Mouse (Mus musculus) hematopoietic stem cell, adult 5-6 weeks (primary cell): ENCODE results near the gene Slc16a12. TPM values are rescaled to one million over a fixed set of nuclear protein-coding genes. Genes with fewer than 3 reads are reported as not detected.
"Not testable (repeated sequence)": the region's sequence is repeated elsewhere in the genome, so short reads cannot be mapped to it uniquely, and the experiment has no call there.

Source experiments
- ATAC-seq, 2 experiments: fragments of 125-278 bp in 1 of 2; replicated peaks in 1 of 2; 2 replicates each; pipeline ENCODE4 v1.8.0; 2016 to 2017; ENCODE audit warnings: inconsistent platforms in 2 of 2, mild to moderate bottlenecking in 2 of 2, moderate number of reproducible peaks in 2 of 2, low read depth in 1 of 2, moderate TSS enrichment in 1 of 2; ENCODE audit not compliant: low FRiP score in 2 of 2, poor library complexity in 2 of 2, severe bottlenecking in 2 of 2, insufficient read depth in 1 of 2, low TSS enrichment in 1 of 2
- total RNA-seq: library from RNA; stranded (forward); fragments of 172-1452, 232-1000 nt; gene quantifications from 2 replicates; pipeline ENCODE4 v1.2.3, GENCODE M21; 2017

Gene Slc16a12
- total RNA-seq, 1 experiment from 2014 or later, result 3.0 TPM

GRCm38 (mm10) chr19:34699300-34699699, 47.8 kb downstream of the Slc16a12 start:
- ATAC-seq, result no peak

GRCm38 (mm10) chr19:34698852-34699251, 48.2 kb downstream of the Slc16a12 start:
- ATAC-seq, result no peak

GRCm38 (mm10) chr19:34698432-34698831, 48.7 kb downstream of the Slc16a12 start:
- ATAC-seq, result no peak

GRCm38 (mm10) chr19:34697461-34697860, 49.6 kb downstream of the Slc16a12 start:
- ATAC-seq, result no peak

- ATAC-seq, result peak in 1 of 2 experiments; percentile 36; a peak in 1 of 4 replicates
Observed at GRCm38 (mm10) chr19:34696352-34696986, 50.6 kb downstream of the Slc16a12 start.

GRCm38 (mm10) chr19:34691402-34691801, 55.7 kb downstream of the Slc16a12 start:
- no peak for ATAC-seq

- no peak for ATAC-seq
Observed at GRCm38 (mm10) chr19:34685530-34685929, 61.6 kb downstream of the Slc16a12 start.

- ATAC-seq, result 0 out of 4 replicates have a peak, but pooled peaks of 1 of the 2 experiments have one; percentile 37
Observed at GRCm38 (mm10) chr19:34684857-34685256, 62.2 kb downstream of the Slc16a12 start.

GRCm38 (mm10) chr19:34678428-34678827, 68.7 kb downstream of the Slc16a12 start:
- ATAC-seq, result no peak

GRCm38 (mm10) chr19:34673476-34673875, 73.6 kb downstream of the Slc16a12 start:
- ATAC-seq, result no peak

- ATAC-seq, result peak in 1 of 2 experiments; percentile 73; a peak in 2 of 4 replicates
Observed at GRCm38 (mm10) chr19:34666127-34666526, 81.0 kb downstream of the Slc16a12 start.

- no peak for ATAC-seq
Observed at GRCm38 (mm10) chr19:34662740-34663139, 84.3 kb downstream of the Slc16a12 start.

GRCm38 (mm10) chr19:34662067-34662507, 85.0 kb downstream of the Slc16a12 start:
- ATAC-seq, result peak; percentile 87 to 88

- peak; percentile 56 to 77 for ATAC-seq
Observed at GRCm38 (mm10) chr19:34656511-34657298, 90.4 kb downstream of the Slc16a12 start.

- ATAC-seq, result no peak
Observed at GRCm38 (mm10) chr19:34655227-34655805, 91.8 kb downstream of the Slc16a12 start.

GRCm38 (mm10) chr19:34650997-34651396, 96.1 kb downstream of the Slc16a12 start:
- ATAC-seq, result no peak

- ATAC-seq, result no peak
Observed at GRCm38 (mm10) chr19:34650276-34650675, 96.8 kb downstream of the Slc16a12 start.

GRCm38 (mm10) chr19:34647630-34648029, 99.5 kb downstream of the Slc16a12 start:
- ATAC-seq, result not testable (repeated sequence)
